Mouse (Mus musculus) limb, embryonic 13.5 days (tissue): ENCODE data around the gene Etv2. TPM values are rescaled to one million over a fixed set of nuclear protein-coding genes. Genes with fewer than 3 reads are reported as not detected.

Experiments
- ATAC-seq: fragments of 200-750 bp; cut with Nextera tagmentation; 2 replicates; pipeline ENCODE4 v1.8.0; 2017; ENCODE audit warnings: low read depth, moderate number of reproducible peaks, moderate TSS enrichment; ENCODE audit not compliant: low FRiP score
- H3K27ac ChIP-seq: fragments of 300-500 bp; sonication (generic); 2 replicates; pipeline ENCODE4 v1.5.1; 2015; ENCODE audit warnings: inconsistent platforms, mild to moderate bottlenecking, moderate library complexity
- H3K27me3 ChIP-seq: fragments of 300-500 bp; sonication (generic); 2 replicates; pipeline ENCODE4 v1.6.1; 2015; ENCODE audit warnings: mild to moderate bottlenecking, inconsistent platforms
- H3K36me3 ChIP-seq: fragments of 300-500 bp; sonication (generic); 2 replicates; pipeline ENCODE4 v1.6.1; 2015; ENCODE audit warnings: inconsistent platforms, mild to moderate bottlenecking, moderate library complexity
- H3K4me1 ChIP-seq: fragments of 300-500 bp; sonication (generic); 2 replicates; pipeline ENCODE4 v1.6.1; 2015; ENCODE audit warnings: inconsistent platforms
- H3K4me2 ChIP-seq: fragments of 300-500 bp; sonication (generic); replicated peaks from 2 replicates; pipeline ENCODE4 v1.6.1; 2015; ENCODE audit warnings: inconsistent platforms, mild to moderate bottlenecking, moderate library complexity
- H3K4me3 ChIP-seq: fragments of 300-500 bp; sonication (generic); 2 replicates; pipeline ENCODE4 v1.5.1; 2015; ENCODE audit warnings: moderate library complexity, mild to moderate bottlenecking, inconsistent platforms
- H3K9ac ChIP-seq: fragments of 300-500 bp; sonication (generic); 2 replicates; pipeline ENCODE4 v1.6.1; 2015; ENCODE audit warnings: mild to moderate bottlenecking, inconsistent platforms
- H3K9me3 ChIP-seq: fragments of 300-500 bp; sonication (generic); 2 replicates; pipeline ENCODE4 v1.6.1; 2016; ENCODE audit warnings: inconsistent platforms
- WGBS: fragments of 180-500 bp; shearing (Covaris S2); methylation state at CpG from one replicate; pipeline ENCODE4 v1.1.7; 2015; 5-methylcytosine and 5-hydroxymethylcytosine counted together
- polyA plus RNA-seq: library from polyadenylated mRNA; unstranded; fragments of >200 nt; fragmentation: Nextera tagmentation; extraction: Ambion mirVana; gene quantifications from 2 replicates; pipeline ENCODE4 v1.2.1, GENCODE M21; 2015

Gene Etv2
- polyA plus RNA-seq, 1 experiment from 2014 or later, result not detected

GRCm38 (mm10) chr7:30634621-30635020 is 1.0 kb downstream of the Etv2 start:
- WGBS, result 2% methylated on average over 20 of the region's 20 CpGs
- H3K9me3 ChIP-seq, result no peaks in the 10 kb centered on the region
- H3K4me2 ChIP-seq, result peak overlapping the region; percentile 53
- H3K4me3 ChIP-seq, result peak overlapping the region; percentile 28
- H3K27me3 ChIP-seq, result peaks cover 66% of the 10 kb centered on the region
- H3K36me3 ChIP-seq, result no peaks in the 10 kb centered on the region
- no peak overlapping the region for H3K27ac ChIP-seq
- peaks cover 26% of the 10 kb centered on the region for H3K4me1 ChIP-seq
- H3K9ac ChIP-seq, result peak overlapping the region; percentile 51; the same call in 1 of the 2 replicates
- no peak for ATAC-seq

- WGBS, result 4% methylated on average over 27 of the region's 27 CpGs
Observed at GRCm38 (mm10) chr7:30633762-30634412, 1.8 kb downstream of the Etv2 start.

DNA sequence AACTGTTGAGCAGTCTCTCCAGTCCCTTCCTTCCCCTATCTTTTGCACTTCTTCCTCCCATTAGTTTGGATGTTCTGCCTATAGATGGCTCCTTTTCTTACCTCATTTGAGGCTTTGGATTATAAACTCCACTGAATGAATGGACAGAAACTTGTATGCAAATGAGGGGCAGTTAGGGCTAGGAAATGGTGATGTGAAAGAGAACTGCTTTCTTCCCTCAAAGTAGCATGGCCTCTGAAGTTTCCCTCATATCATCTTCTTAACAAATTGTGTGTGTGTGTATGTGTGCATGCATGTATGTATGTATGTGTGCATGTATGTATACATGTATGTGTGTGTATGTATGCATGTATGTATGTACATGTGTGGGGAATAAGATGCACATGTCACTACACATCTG is 6.6 kb downstream of the Etv2 start:
- no peak overlapping the region for H3K4me2 ChIP-seq
- no peak overlapping the region for H3K4me3 ChIP-seq
- H3K9ac ChIP-seq, result no peak overlapping the region
- ATAC-seq, result no peak
- peaks cover 5% of the 10 kb centered on the region for H3K36me3 ChIP-seq
- H3K9me3 ChIP-seq, result no peaks in the 10 kb centered on the region
- H3K27me3 ChIP-seq, result peaks cover 44% of the 10 kb centered on the region
- H3K4me1 ChIP-seq, result peaks cover 16% of the 10 kb centered on the region
- no peak overlapping the region for H3K27ac ChIP-seq

More at GRCm38 (mm10) chr7:30633762-30634412, 1.8 kb downstream of the Etv2 start:
- H3K4me1 ChIP-seq, result peaks cover 20% of the 10 kb centered on the region
- peak overlapping the region; percentile 53 for H3K4me2 ChIP-seq
- H3K9ac ChIP-seq, result 0 out of 2 replicates have a peak overlapping the region, but pooled peaks have one; percentile 19
- no peaks in the 10 kb centered on the region for H3K36me3 ChIP-seq
- H3K27me3 ChIP-seq, result peaks cover 71% of the 10 kb centered on the region
- H3K9me3 ChIP-seq, result no peaks in the 10 kb centered on the region
- H3K4me3 ChIP-seq, result peak overlapping the region; percentile 28
- H3K27ac ChIP-seq, result no peak overlapping the region
- ATAC-seq, result no peak

- Histone ChIP-seq H3K9me3 (no peaks in the 10 kb centered on the region), H3K27ac (no peak overlapping the region), H3K36me3 (peaks cover 27% of the 10 kb centered on the region), H3K4me3 (no peak overlapping the region), H3K9ac (no peak overlapping the region), H3K4me2 (no peak overlapping the region), H3K27me3 (peaks cover 22% of the 10 kb centered on the region), H3K4me1 (peaks cover 10% of the 10 kb centered on the region)
- 86% methylated on average over 5 of the region's 5 CpGs for WGBS
- no peak for ATAC-seq
Observed at GRCm38 (mm10) chr7:30626647-30627046, 9.0 kb downstream of the Etv2 start.

GRCm38 (mm10) chr7:30625530-30626384 is 9.9 kb downstream of the Etv2 start, which contains the start of gene Cox6b1:
Gene Cox6b1, minus strand, starts transcription at chr7:30626151.
- 2% methylated on average over 44 of the region's 44 CpGs for WGBS

GRCm38 (mm10) chr7:30619202-30619601 is 16.4 kb downstream of the Etv2 start:
- Histone ChIP-seq H3K4me1 (no peaks in the 10 kb centered on the region), H3K4me3 (no peak overlapping the region), H3K9me3 (no peaks in the 10 kb centered on the region; the same call in 1 of the 2 replicates), H3K9ac (no peak overlapping the region), H3K27ac (no peak overlapping the region), H3K36me3 (peaks cover 82% of the 10 kb centered on the region), H3K4me2 (no peak overlapping the region), H3K27me3 (no peaks in the 10 kb centered on the region)
- ATAC-seq, result no peak
- WGBS, result 83% methylated on average over 3 of the region's 3 CpGs

More at GRCm38 (mm10) chr7:30625530-30626384, 9.9 kb downstream of the Etv2 start, which contains the start of gene Cox6b1:
- peaks cover 10% of the 10 kb centered on the region for H3K4me1 ChIP-seq
- peak within 1 kb of the TSS; percentile 81 for H3K4me3 ChIP-seq
- H3K36me3 ChIP-seq, result peaks cover 32% of the 10 kb centered on the region
- peaks cover 15% of the 10 kb centered on the region for H3K27me3 ChIP-seq
- H3K9ac ChIP-seq, result peak within 1 kb of the TSS; percentile 87
- H3K27ac ChIP-seq, result peak within 1 kb of the TSS; percentile 44; the same call in 1 of the 2 replicates
- peak within 1 kb of the TSS; percentile 93 for H3K4me2 ChIP-seq
- peak; percentile 92 for ATAC-seq
- no peaks in the 10 kb centered on the region for H3K9me3 ChIP-seq

DNA sequence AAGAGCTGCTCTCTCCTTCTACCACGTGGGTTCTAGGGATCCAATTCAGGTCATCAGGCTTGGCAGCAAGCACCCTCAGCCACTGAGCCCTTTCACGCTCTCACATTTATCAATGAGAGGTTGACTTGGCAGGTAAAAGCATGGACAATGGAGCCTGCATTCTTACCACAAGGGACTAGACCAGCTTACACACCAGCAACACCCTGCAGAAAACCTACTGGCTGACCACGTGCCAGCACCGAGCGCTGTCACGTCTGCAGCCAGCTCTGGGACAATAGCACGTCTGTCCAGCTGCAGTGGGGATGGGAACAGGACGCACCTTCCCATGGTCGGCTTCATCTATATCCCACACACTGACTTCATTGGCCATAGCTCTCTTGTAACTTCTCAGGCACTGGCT is 17.0 kb downstream of the Etv2 start:
- WGBS, result 96% methylated on average over 9 of the region's 9 CpGs
- Histone ChIP-seq H3K9ac (no peak overlapping the region), H3K27me3 (no peaks in the 10 kb centered on the region), H3K4me1 (no peaks in the 10 kb centered on the region), H3K27ac (no peak overlapping the region), H3K36me3 (peaks cover 76% of the 10 kb centered on the region), H3K9me3 (no peaks in the 10 kb centered on the region; the same call in 1 of the 2 replicates), H3K4me2 (no peak overlapping the region), H3K4me3 (no peak overlapping the region)
- no peak for ATAC-seq

- Histone ChIP-seq H3K36me3 (peaks cover 52% of the 10 kb centered on the region), H3K4me2 (no peak overlapping the region), H3K27ac (no peak overlapping the region), H3K27me3 (no peaks in the 10 kb centered on the region), H3K4me1 (no peaks in the 10 kb centered on the region), H3K9me3 (no peaks in the 10 kb centered on the region; the same call in 1 of the 2 replicates), H3K4me3 (no peak overlapping the region), H3K9ac (no peak overlapping the region)
- 58% methylated on average over 5 of the region's 5 CpGs for WGBS
- ATAC-seq, result no peak
Observed at GRCm38 (mm10) chr7:30615049-30615760, 20.4 kb downstream of the Etv2 start.

DNA sequence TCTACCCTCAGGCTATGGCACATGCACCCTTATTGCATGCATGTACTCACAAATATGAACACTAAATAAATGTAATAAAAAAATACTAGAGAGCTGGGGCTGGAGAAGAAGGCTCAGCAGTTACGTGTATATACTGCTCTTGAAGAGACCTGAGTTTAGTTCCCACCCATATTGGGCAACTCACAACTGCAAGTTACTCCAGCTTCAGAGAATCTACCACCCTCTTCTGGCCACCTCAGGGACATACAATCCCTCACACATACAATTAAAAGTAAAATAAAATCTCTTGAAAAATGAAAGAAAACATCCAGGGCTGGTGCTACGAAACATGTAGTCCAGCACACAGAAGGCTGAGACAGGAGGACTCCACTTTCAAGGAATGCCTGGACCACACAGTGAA is 21.2 kb downstream of the Etv2 start:
- Histone ChIP-seq H3K9me3 (no peaks in the 10 kb centered on the region; the same call in 1 of the 2 replicates), H3K4me2 (no peak overlapping the region), H3K4me3 (no peak overlapping the region), H3K27ac (no peak overlapping the region), H3K27me3 (no peaks in the 10 kb centered on the region), H3K36me3 (peaks cover 45% of the 10 kb centered on the region), H3K9ac (no peak overlapping the region), H3K4me1 (no peaks in the 10 kb centered on the region)
- no peak for ATAC-seq
- WGBS, result 84% methylated on average over 2 of the region's 2 CpGs

GRCm38 (mm10) chr7:30613529-30614112 is 22.0 kb downstream of the Etv2 start:
- Histone ChIP-seq H3K27me3 (no peaks in the 10 kb centered on the region), H3K27ac (no peak overlapping the region), H3K9ac (no peak overlapping the region), H3K36me3 (peaks cover 37% of the 10 kb centered on the region), H3K9me3 (no peaks in the 10 kb centered on the region; the same call in 1 of the 2 replicates), H3K4me3 (no peak overlapping the region), H3K4me1 (no peaks in the 10 kb centered on the region), H3K4me2 (no peak overlapping the region)
- WGBS, result 23% methylated on average over 14 of the region's 14 CpGs
- ATAC-seq, result no peak

- no peak for ATAC-seq
- Histone ChIP-seq H3K9ac (no peak within 1 kb of the TSS), H3K4me3 (no peak within 1 kb of the TSS), H3K4me2 (no peak within 1 kb of the TSS), H3K27me3 (no peaks in the 10 kb centered on the region), H3K4me1 (no peaks in the 10 kb centered on the region), H3K9me3 (no peaks in the 10 kb centered on the region; the same call in 1 of the 2 replicates), H3K27ac (no peak within 1 kb of the TSS), H3K36me3 (peaks cover 29% of the 10 kb centered on the region)
- 51% methylated on average over 8 of the region's 8 CpGs for WGBS
Observed at GRCm38 (mm10) chr7:30612654-30613402, 22.8 kb downstream of the Etv2 start, which contains the start of gene Upk1a. Gene Upk1a, minus strand, starts transcription at chr7:30612847.
